Mouse (Mus musculus) spleen, postnatal 36 days (tissue): ENCODE results near the gene Exosc2.

Experiments
- DNase-seq, 2 experiments: peaks; one replicate each; pipeline ENCODE4 v3.0.0; 2022; ENCODE audit warnings: low spot score in 2 of 2, mixed read lengths in 1 of 2

The Exosc2 gene

DNA sequence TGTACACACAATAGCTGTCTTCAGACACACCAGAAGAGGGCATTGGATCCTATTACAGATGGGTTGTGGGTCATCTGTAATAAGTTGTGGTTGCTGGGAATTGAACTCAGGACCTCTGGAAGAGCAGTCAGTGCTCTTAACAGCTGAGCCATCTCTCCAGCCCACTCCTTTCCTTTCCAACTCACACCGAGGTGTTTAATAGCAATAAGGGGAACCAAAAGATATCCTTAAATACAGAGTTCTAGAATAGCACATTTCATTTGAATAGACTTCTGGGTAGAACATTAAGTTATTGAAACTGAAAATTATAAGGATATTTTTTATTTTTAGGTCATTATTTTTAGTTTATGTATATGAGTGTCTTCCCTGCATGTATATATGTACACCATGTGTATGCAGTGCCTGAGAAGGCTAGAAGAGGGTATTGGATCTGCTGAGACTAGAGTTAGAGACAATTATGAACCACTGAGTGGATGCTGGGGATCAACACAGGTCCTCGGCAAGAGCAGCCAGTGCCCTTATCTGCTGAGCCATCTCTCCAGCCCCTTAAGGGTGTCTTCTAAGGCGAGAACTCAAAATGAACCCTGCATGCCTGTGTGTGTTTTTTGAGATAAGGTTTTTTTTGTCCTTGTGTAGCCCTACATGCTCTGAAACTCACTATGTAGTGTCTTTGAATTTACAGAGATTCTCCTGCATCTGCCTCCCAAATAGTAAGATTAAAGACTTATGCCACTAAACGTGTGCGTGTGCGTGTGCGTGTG lies 54.4 kb downstream of the Exosc2 start:
- DNase-seq, result no peak

DNA sequence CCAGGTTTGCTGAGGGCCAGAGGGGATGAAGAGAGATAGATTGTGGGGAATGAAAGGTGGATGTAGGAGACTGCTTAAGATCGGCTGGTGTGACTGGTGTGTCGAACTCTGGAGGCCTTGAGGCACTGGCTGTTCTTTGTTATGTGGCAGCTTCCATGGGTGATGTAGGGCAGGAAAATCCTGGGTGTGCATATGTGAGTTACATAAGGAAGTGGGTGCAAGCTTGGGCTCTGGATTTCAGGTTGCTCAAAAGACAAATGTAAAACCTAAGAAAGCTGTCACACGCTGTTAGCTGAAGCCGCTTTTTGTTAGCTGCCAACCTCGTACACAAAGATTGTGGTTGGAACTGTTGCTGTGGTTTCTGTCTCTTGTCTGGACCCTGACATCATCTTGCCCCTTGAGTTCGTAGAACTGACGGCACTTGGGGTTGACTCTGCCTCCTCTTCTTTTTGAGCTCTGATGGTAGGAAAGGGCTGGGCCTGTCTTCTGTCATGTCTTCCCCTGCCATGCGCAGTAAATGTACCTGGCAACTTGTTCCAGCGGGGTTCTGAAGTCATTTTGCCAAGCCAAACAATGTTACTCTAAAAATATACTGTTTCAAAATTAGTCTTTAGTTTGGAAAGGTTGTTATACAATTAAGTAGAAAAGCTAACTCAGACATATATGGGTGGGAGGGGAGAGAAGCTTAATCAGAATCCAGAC lies 57.2 kb downstream of the Exosc2 start:
- DNase-seq, result no peak

DNA sequence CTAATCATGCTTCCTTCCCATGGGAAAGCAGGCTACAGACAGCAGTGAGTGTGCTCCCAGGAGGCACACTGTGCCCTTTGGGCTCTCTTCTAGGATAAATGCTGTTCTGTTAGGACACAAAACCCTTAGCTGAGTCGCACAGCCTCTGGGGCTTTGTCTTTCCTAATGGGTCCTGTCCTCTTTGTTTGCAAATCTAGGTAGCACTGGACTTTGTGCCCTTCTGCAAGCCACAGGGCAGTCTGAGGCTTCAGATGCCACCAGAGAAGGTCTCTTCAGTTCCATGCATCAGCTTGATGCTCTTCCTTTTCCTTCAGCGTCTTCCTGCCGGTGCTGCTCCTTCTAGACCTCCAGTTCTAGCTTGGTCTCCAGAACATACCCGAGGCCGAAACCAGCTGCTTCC lies 60.1 kb downstream of the Exosc2 start:
- DNase-seq, result no peak
